Mouse (Mus musculus): ENCODE data around the gene Calm1.
"Not testable (repeated sequence)": the region's sequence is repeated elsewhere in the genome, so short reads cannot be mapped to it uniquely, and the experiment has no call there.

Gene Calm1

DNA sequence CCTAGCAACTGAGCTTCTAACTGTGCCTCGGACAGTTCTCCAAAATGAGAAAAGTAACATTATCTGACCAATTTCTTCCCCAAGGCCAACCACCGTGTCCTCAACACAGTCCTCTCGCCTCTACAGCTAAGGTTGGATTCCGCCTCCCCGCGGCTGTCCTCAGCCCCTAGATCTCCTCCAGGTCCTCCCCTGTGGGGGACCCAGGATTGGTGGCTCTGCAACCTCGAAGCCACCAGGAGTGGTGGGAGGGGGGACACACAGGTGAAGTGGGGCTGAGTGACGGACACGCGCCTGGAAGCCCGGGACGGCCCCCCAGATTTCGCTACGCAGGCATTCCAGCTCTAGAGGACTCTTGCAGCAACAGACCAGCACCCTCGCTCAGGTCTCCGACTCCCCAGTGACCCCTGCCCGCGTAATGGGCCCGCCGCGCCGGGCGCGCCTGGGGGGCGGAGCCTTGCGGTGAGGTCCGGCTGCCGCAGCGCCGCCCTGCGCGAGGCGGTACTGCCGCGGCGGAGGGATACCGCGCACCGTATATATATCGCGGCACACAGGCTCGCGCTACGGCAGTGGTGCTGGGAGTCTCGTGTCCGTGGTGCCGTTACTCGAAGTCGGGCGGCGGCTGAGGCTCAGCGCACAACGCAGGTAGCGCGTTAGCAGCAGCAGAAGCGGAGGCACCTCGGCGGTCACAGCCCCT lies at the start of gene Calm1:
Calm1 (plus strand) TSS at position 469 of the 694 bp plus-strand sequence.
- DNase-seq (ENCODE audit: low read depth, low spot score): peak; percentile 96

- no peak for DNase-seq (ENCODE audit: low read depth, low spot score)
These were observed 46.8 kb upstream of the Calm1 start for GRCm38 (mm10) chr12:100152466-100152865.

- peak; percentile 96 for DNase-seq (ENCODE audit: low read depth, low spot score)
These were observed 39.8 kb upstream of the Calm1 start, which contains the start of gene Nrde2 for GRCm38 (mm10) chr12:100159261-100159975. TSS of gene Nrde2 (minus strand) at chr12:100159653.

DNA sequence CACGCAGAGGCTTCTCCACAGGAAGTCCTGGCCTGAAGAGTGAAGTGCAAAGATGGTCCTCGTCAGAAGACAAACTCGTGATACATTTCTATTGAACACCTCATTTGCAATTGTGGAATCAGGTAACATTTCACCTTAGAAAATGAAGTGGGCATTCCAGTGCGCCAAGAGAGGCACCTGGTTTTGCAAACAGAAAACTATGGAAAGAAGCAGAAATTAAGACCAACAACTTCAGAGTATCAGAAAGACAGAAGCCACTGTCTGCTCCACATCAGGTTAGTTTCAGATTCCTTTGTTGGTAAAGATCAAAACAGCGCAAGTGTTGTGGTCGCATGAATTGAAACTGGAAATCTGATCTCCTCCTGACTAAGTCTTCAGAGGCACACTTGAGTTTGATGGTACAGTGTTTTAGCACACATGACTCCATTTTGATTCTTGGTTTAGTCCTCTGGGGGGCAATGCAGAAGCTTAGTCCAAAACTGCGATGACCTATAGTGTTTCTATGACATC lies 34.2 kb upstream of the Calm1 start:
- DNase-seq (ENCODE audit: low read depth, low spot score): no peak

DNA sequence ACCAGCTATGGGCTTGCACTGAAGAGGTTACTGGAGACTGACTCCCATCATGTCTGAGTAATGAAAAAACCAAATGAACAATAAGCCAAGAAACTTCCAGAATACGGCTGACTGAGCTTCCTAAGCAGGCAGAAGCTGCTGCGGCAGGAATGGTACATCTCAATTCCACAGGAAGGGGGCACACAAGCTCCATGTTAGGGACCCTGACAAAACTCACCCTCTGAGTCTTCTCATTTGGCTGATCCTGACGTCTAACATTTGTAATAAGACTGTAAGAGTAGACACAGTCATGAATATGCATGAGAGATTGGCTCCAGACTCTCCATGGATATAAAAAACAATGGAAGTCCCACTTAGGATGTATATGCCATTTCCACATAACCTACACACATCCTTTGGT lies 33.1 kb upstream of the Calm1 start:
- DNase-seq (ENCODE audit: low read depth, low spot score): peak; percentile 57

GRCm38 (mm10) chr12:100166939-100167338 lies 32.3 kb upstream of the Calm1 start:
- no peak for DNase-seq (ENCODE audit: low read depth, low spot score)

GRCm38 (mm10) chr12:100167502-100167901 lies 31.7 kb upstream of the Calm1 start:
- DNase-seq (ENCODE audit: low read depth, low spot score): no peak

- DNase-seq (ENCODE audit: low read depth, low spot score): peak; percentile 85
These were observed 31.0 kb upstream of the Calm1 start for GRCm38 (mm10) chr12:100167931-100168871.

- DNase-seq (ENCODE audit: low read depth, low spot score): no peak
These were observed 26.8 kb upstream of the Calm1 start for GRCm38 (mm10) chr12:100172481-100172880.

GRCm38 (mm10) chr12:100176469-100177056 lies 22.7 kb upstream of the Calm1 start:
- DNase-seq (ENCODE audit: low read depth, low spot score): no peak

GRCm38 (mm10) chr12:100178898-100179440 lies 20.3 kb upstream of the Calm1 start:
- DNase-seq (ENCODE audit: low read depth, low spot score): no peak

DNA sequence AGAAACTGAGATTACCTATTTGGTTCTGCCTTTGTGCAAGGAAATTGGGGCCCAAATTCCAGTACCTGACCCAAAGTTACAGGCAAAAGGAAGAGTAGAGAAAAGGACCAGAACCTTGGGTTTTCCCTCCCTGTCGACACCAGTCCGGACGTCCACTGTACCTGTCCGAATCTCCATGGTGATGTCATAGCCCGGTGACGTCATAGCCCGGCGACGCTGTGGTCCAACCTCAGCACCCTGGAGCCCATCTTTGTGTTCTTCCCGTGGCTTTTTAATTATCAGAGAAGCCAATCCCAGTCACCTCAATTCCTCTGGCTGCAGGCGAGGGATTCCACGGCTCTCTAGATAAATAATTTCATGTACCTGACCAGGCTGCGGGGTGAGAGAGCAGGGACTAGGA lies 18.4 kb upstream of the Calm1 start:
- peak; percentile 89 for DNase-seq (ENCODE audit: low read depth, low spot score)

DNA sequence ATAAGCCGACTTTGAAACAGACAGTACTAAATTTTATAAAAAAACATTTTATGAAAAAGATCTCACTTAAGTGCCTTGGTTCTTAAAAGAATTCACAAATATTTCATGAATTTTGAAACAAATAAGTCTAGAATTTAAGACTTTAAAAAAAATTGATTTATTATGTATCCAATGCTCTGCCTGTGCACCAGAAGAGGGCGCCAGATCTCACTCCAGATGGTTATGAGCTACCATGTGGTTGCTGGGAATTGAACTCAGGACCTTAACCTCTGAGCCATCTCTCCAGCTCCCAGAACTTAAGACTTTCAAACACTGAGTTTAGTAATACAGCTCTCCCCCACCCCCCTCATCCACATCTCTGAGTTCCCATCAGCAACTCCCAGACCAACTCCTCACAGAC lies 16.6 kb upstream of the Calm1 start:
- peak; percentile 54 for DNase-seq (ENCODE audit: low read depth, low spot score)

- DNase-seq (ENCODE audit: low read depth, low spot score): no peak
These were observed 15.3 kb upstream of the Calm1 start for GRCm38 (mm10) chr12:100183970-100184369.

- DNase-seq (ENCODE audit: low read depth, low spot score): not testable (repeated sequence)
These were observed 14.3 kb upstream of the Calm1 start for GRCm38 (mm10) chr12:100184976-100185375.

GRCm38 (mm10) chr12:100185897-100186296 lies 13.3 kb upstream of the Calm1 start:
- no peak for DNase-seq (ENCODE audit: low read depth, low spot score)

DNA sequence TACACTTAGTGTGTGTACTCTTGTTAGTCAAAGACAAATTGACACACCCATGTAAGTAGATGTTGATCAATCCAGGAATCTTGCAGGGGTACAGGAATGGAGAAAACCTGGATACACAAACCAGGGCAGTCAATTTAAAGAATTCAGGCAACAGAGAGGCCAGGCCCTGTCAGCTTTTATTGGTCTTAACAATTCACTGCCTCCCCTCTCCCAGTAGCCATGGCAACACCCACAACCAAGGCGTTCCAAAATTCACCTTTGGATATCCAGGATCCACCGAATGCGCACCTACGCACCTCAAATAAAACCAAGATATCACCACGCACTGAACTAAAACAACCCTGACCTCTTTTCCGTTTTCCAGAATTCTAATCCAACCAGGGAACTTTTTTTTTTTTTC lies 12.9 kb upstream of the Calm1 start:
- DNase-seq (ENCODE audit: low read depth, low spot score): peak; percentile 59

DNA sequence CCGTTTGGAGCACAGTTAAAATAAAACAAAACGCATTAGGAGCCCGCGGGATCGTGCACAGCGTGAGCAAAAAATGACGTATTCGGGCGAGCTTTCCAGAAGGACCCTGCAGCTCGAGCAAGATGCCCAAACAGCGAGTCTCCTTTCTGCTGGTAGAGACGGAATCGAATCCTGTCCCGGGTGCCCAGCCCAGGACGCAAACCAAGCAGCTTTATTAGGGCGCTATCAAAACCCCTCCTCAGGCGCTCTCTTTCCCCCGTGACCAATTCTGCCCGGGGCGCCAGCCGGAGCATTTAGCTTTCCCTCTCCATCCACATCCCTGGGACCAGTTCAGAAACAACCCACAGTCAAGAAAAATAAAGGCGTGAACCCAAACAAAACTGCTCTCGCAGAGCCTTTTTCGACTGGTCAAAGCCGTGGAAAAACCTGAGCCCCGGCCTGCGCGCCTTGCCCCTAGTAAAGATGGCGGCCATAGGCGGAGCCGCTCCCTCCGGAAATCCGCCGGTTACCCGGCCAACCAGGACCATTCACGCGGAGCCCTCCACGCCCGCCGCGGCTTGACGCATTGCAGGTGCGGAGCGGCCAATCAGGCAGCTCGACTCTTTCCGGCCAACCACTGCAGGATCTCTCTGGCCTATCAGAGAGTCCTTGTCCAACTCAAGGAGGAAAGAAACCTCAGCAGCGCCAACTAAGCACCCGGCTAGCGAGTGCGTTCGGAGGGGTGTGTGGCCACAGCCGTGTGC lies 12.1 kb upstream of the Calm1 start:
- peak; percentile 99 for DNase-seq (ENCODE audit: low read depth, low spot score)

DNA sequence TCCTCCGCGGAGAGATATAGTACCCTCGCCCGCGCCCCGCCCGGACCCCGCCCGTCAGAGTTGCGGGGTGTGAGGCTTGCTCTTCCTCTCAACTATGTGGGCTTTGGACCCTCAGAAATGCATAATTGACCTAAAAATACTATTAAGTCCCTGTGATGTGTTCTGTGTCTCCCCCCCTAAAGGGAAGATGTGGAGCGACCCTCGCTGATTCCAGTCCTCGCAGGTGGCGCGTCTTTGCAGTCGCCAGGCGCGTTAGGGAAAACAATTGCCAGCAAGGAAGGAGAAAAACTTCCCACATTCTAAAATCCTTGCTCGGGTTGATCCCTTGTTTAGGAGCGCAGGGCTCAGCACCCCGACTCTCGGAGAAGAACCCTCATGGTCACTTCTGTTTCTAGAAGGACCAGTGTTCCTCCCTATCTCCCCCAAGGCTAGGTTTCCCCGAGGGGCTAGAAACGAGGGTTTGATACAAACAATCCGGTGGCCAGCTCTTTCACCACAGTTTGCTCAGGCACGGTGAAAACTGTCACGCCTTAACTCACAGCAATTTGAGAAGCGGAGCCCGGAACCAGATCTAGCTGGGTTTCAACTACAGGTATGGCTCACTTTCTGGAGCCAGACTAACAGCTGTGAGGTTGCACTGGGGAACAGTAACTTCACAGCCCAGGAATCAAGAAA lies 11.3 kb upstream of the Calm1 start:
- DNase-seq (ENCODE audit: low read depth, low spot score): peak; percentile 56

- DNase-seq (ENCODE audit: low read depth, low spot score): no peak
These were observed 8.4 kb upstream of the Calm1 start for GRCm38 (mm10) chr12:100190802-100191201.

All from ZHBTc4 (cell line).